Mouse (Mus musculus): ENCODE measurements at regions not wholly inside any gene's neighbourhood (a gene's known extent, or its start where the extent isn't known, plus 50 kb on each side); places are given as distances from the start of the nearest gene placed in this dataset.

- TF ChIP-seq CTCF (IDR thresholded peaks at IDR 0.05; ENCODE audit: extremely low read depth, insufficient read length, insufficient replicate concordance, low read depth, low read length) (no peak), POLR2A (IDR thresholded peaks at IDR 0.05; ENCODE audit: low read depth, low read length) (no peak)
Observed at GRCm38 (mm10) chr5:50778221-50778620, 719.4 kb upstream of the Adgra3 start.
